Mouse (Mus musculus): ENCODE results near the gene Cenpx.

GRCm38 (mm10) chr11:120722067-120722630, 8.6 kb upstream of the Cenpx start:
- TF ChIP-seq CTCF (IDR thresholded peaks at IDR 0.05; ENCODE audit: extremely low read depth, insufficient read depth, low read length), result no peak
- no peak for TF ChIP-seq POLR2A (IDR thresholded peaks at IDR 0.05; ENCODE audit: extremely low read depth, insufficient read depth, low read length)

Measured in cortical plate, adult 2 months (tissue).